In the genomic region with DNA sequence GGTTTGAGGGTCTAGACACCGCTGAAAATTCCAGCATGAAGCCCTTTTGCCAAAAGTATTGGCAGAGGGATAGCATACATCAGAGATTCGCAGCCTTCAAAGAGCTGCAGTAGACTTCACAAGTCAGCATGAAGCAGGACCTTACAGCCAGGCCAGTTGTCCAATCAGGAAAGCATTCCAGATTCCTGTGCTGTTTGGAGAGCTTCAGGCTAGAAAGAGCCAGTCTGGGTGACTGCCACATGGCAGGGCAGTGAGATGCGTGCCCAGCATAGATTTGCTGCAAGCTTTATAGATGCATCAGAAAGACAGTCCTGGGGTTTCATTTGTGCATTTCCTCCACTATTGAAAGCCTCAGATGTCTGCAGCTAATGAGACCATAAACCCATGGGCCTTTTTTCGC, we compare ENCODE assay signal across 19 mouse cellular contexts.
DNase-seq lines count a peak whose midpoint lies in the region; ATAC-seq and TF ChIP-seq lines count a peak whose summit lies in the region.
"Had no signal": no experiment of that assay in that cellular context is flagged by ENCODE, and none has a peak within 500 bp of the region (broad histone marks: within the 10 kb centered on the region; RNA-seq: fewer than 3 reads in every experiment).

No protein-coding gene starts in this region.

- H3K9ac ChIP-seq in hindbrain, postnatal 0 days (replicated peaks; ENCODE audit: low read length) = no peak overlapping the region
- no peak overlapping the region for H3K9ac ChIP-seq in hindbrain, embryonic 12.5 days
- H3K9ac ChIP-seq: forebrain, embryonic 15.5 days had no signal

- no peak for TF ChIP-seq CTCF in hindbrain, postnatal 0 days (IDR thresholded peaks at IDR 0.05; ENCODE audit: low read depth)

- WGBS in hindbrain, postnatal 0 days = 67% methylated on average over 4 of the region's 4 CpGs
- WGBS in hindbrain, embryonic 12.5 days = 83% methylated on average over 4 of the region's 4 CpGs

- H3K9me3 ChIP-seq in hindbrain, postnatal 0 days (ENCODE audit: low read length) = no peaks in the 10 kb centered on the region
- H3K9me3 ChIP-seq in hindbrain, embryonic 12.5 days (replicated peaks) = no peaks in the 10 kb centered on the region
- H3K9me3 ChIP-seq: forebrain, embryonic 15.5 days had no signal

- H3K27ac ChIP-seq in hindbrain, postnatal 0 days = peak overlapping the region; percentile 4; the same call in 1 of the 2 replicates
- H3K27ac ChIP-seq in hindbrain, embryonic 12.5 days = no peak overlapping the region
- H3K27ac ChIP-seq: forebrain, embryonic 15.5 days; gastrocnemius, adult 2 months had no signal

- no peak overlapping the region for H3K4me2 ChIP-seq in hindbrain, postnatal 0 days (ENCODE audit: low read depth, low read length)
- no peak overlapping the region for H3K4me2 ChIP-seq in hindbrain, embryonic 12.5 days (replicated peaks)
- H3K4me2 ChIP-seq: forebrain, embryonic 15.5 days; liver, embryonic 11.5 days had no signal

- peak; percentile 73 for DNase-seq in hindbrain, postnatal 0 days (ENCODE audit: low spot score)
- DNase-seq in Muller cell, postnatal 12 days (ENCODE audit: inconsistent ontology term) = peak; percentile 53
- DNase-seq in brain, adult 2 months (ENCODE audit: low read depth, low spot score) = peak; percentile 79
- DNase-seq in cerebellum, adult 9-10 months = peak; percentile 68
- DNase-seq in thymus, postnatal 4 days = no peak
- no peak for DNase-seq in urinary bladder, postnatal 4 days (ENCODE audit: low spot score in 2 of 2)
- DNase-seq: adrenal gland, postnatal 10 days; gastrocnemius, adult 2 months; heart, adult 18-20 months; heart, postnatal 36 days; kidney, adult 11 months; lung, adult 2 months; thymus, postnatal 14 days had no signal

- no peaks in the 10 kb centered on the region for H3K4me1 ChIP-seq in hindbrain, postnatal 0 days (ENCODE audit: insufficient read depth, low read length)
- no peaks in the 10 kb centered on the region for H3K4me1 ChIP-seq in hindbrain, embryonic 12.5 days
- H3K4me1 ChIP-seq: forebrain, embryonic 15.5 days; megakaryocyte, embryonic 14.5 days had no signal

- H3K27me3 ChIP-seq in hindbrain, postnatal 0 days (ENCODE audit: insufficient read depth, low read length) = no peaks in the 10 kb centered on the region
- no peaks in the 10 kb centered on the region for H3K27me3 ChIP-seq in hindbrain, embryonic 12.5 days
- H3K27me3 ChIP-seq: forebrain, embryonic 15.5 days; megakaryocyte, embryonic 14.5 days had no signal

- no peak overlapping the region for H3K4me3 ChIP-seq in hindbrain, postnatal 0 days (ENCODE audit: low read length)
- no peak overlapping the region for H3K4me3 ChIP-seq in hindbrain, embryonic 12.5 days
- H3K4me3 ChIP-seq: erythroblast, embryonic 14.5 days; forebrain, embryonic 15.5 days; gastrocnemius, adult 2 months; megakaryocyte, embryonic 14.5 days had no signal

- ATAC-seq in hindbrain, postnatal 0 days = peak; percentile 81
- ATAC-seq in hindbrain, embryonic 12.5 days (ENCODE audit: low FRiP score) = no peak
- ATAC-seq: forebrain, embryonic 15.5 days; midbrain, embryonic 16.5 days had no signal

- no peaks in the 10 kb centered on the region for H3K36me3 ChIP-seq in hindbrain, postnatal 0 days (ENCODE audit: insufficient read depth, low read length)
- H3K36me3 ChIP-seq in hindbrain, embryonic 12.5 days = no peaks in the 10 kb centered on the region
- H3K36me3 ChIP-seq: forebrain, embryonic 15.5 days had no signal

Comparison
In these comparisons a context has a peak if more than half of its experiments do, and no peak if none do; other contexts are left out.
1. DNase-seq: peak in hindbrain, postnatal 0 days (single experiment), Muller cell, postnatal 12 days (single experiment), brain, adult 2 months (single experiment) and cerebellum, adult 9-10 months (single experiment); none in thymus, postnatal 4 days (single experiment) and urinary bladder, postnatal 4 days (0 of 2).